Mouse (Mus musculus) embryonic fibroblast, embryonic 13.5 days (primary cell): Measurements from ENCODE around the gene Tubb5. TPM values are rescaled to one million over a fixed set of nuclear protein-coding genes. Genes with fewer than 3 reads are reported as not detected.

Experiments used
- H3K27ac ChIP-seq: 2 replicates; pipeline ENCODE4 v1.5.1; 2012; ENCODE audit warnings: low read length, control low read depth, inconsistent platforms; ENCODE audit not compliant: insufficient read depth
- H3K4me1 ChIP-seq: 2 replicates; pipeline ENCODE4 v1.6.1; 2011; ENCODE audit warnings: low read length; ENCODE audit not compliant: control insufficient read depth, insufficient read depth
- H3K4me3 ChIP-seq: 2 replicates; pipeline ENCODE4 v1.5.1; 2011; ENCODE audit warnings: mild to moderate bottlenecking, control low read depth, low read length; ENCODE audit not compliant: insufficient read depth
- CTCF ChIP-seq: IDR thresholded peaks from 2 replicates; pipeline ENCODE4 v1.5.1; 2011; ENCODE audit warnings: mild to moderate bottlenecking, control low read depth, low read length, moderate library complexity, borderline replicate concordance; ENCODE audit not compliant: insufficient read depth
- POLR2A ChIP-seq: IDR thresholded peaks from 2 replicates; pipeline ENCODE4 v1.6.1; 2011; ENCODE audit warnings: low read depth, mild to moderate bottlenecking, control low read depth, low read length, moderate library complexity
- polyA plus RNA-seq: library from polyadenylated mRNA; stranded (reverse); fragments of >200 nt; gene quantifications from 2 replicates; pipeline ENCODE4 v1.2.4, GENCODE M21; 2011; ENCODE audit warnings: low read depth; ENCODE audit not compliant: missing spikeins, insufficient read length

The Tubb5 gene
- polyA plus RNA-seq, 1 experiment = 947 TPM

GRCm38 (mm10) chr17:35869346-35870067 lies 31.4 kb upstream of the Tubb5 start:
- peaks cover 17% of the 10 kb centered on the region for H3K4me1 ChIP-seq
- no peak; the same call in none of the 2 replicates for TF ChIP-seq POLR2A
- no peak for TF ChIP-seq CTCF
- H3K27ac ChIP-seq = peak overlapping the region; percentile 97
- H3K4me3 ChIP-seq = peak overlapping the region; percentile 95

GRCm38 (mm10) chr17:35868961-35869345 lies 30.8 kb upstream of the Tubb5 start:
- Histone ChIP-seq H3K27ac (peak overlapping the region; percentile 97), H3K4me1 (peaks cover 16% of the 10 kb centered on the region), H3K4me3 (peak overlapping the region; percentile 95)
- TF ChIP-seq POLR2A (peak; percentile 37; the same call in 1 of the 2 replicates), CTCF (no peak)

GRCm38 (mm10) chr17:35868165-35868820 lies 30.2 kb upstream of the Tubb5 start:
- Histone ChIP-seq H3K4me1 (peaks cover 11% of the 10 kb centered on the region), H3K27ac (peak overlapping the region; percentile 99), H3K4me3 (peak overlapping the region; percentile 95)
- TF ChIP-seq CTCF (no peak), POLR2A (peak; percentile 65)

- Histone ChIP-seq H3K4me1 (peaks cover 7% of the 10 kb centered on the region; the same call in 1 of the 2 replicates), H3K27ac (peak overlapping the region; percentile 99)
- TF ChIP-seq CTCF = no peak
- TF ChIP-seq POLR2A = 0 out of 2 replicates have a peak, but pooled peaks have one; percentile 11
Measured at GRCm38 (mm10) chr17:35866911-35867890, 29.1 kb upstream of the Tubb5 start.

GRCm38 (mm10) chr17:35866281-35866831 lies 28.2 kb upstream of the Tubb5 start:
- Histone ChIP-seq H3K4me1 (peaks cover 9% of the 10 kb centered on the region), H3K27ac (peak overlapping the region; percentile 99), H3K4me3 (peak overlapping the region; percentile 95)
- TF ChIP-seq CTCF = no peak
- TF ChIP-seq POLR2A = peak; percentile 77

More at GRCm38 (mm10) chr17:35866911-35867890, 29.1 kb upstream of the Tubb5 start:
- peak overlapping the region; percentile 95 for H3K4me3 ChIP-seq

- H3K27ac ChIP-seq = peak within 1 kb of the TSS; percentile 99
- peak within 1 kb of the TSS; percentile 95 for H3K4me3 ChIP-seq
- TF ChIP-seq CTCF = no peak
- peak; percentile 88 for TF ChIP-seq POLR2A
- H3K4me1 ChIP-seq = peaks cover 9% of the 10 kb centered on the region
Measured at GRCm38 (mm10) chr17:35865481-35866280, 27.6 kb upstream of the Tubb5 start, which contains the start of gene Ppp1r18. Gene Ppp1r18 (plus strand): TSS chr17:35865593.

GRCm38 (mm10) chr17:35864832-35865353 lies 26.8 kb upstream of the Tubb5 start:
- TF ChIP-seq POLR2A (peak; percentile 46; the same call in 1 of the 2 replicates), CTCF (no peak)
- H3K4me3 ChIP-seq = peak overlapping the region; percentile 95
- H3K4me1 ChIP-seq = peaks cover 12% of the 10 kb centered on the region
- peak overlapping the region; percentile 99 for H3K27ac ChIP-seq

- peak within 1 kb of the TSS; percentile 70 for H3K4me3 ChIP-seq
- no peak; the same call in 1 of the 2 replicates for TF ChIP-seq CTCF
- TF ChIP-seq POLR2A = peak; percentile 76
- peak within 1 kb of the TSS; percentile 81 for H3K27ac ChIP-seq
- H3K4me1 ChIP-seq = peaks cover 12% of the 10 kb centered on the region
Measured at GRCm38 (mm10) chr17:35861198-35861857, 23.2 kb upstream of the Tubb5 start, which contains the start of gene Nrm. Gene Nrm (plus strand): TSS chr17:35861318.
